Mouse (Mus musculus) heart, postnatal 0 days (tissue): Measurements from ENCODE around the gene Hdac5. TPM values are rescaled to one million over a fixed set of nuclear protein-coding genes. Genes with fewer than 3 reads are reported as not detected.

ENCODE experiments used
- ATAC-seq: fragments of 200-750 bp; cut with Nextera tagmentation; 2 replicates; pipeline ENCODE4 v1.8.0; 2017; ENCODE audit warnings: low read depth, moderate number of reproducible peaks, moderate library complexity; ENCODE audit not compliant: insufficient read depth
- DNase-seq: peaks from one replicate; pipeline ENCODE4 v3.0.0-alpha.2; 2016; ENCODE audit warnings: low spot score
- H3K27ac ChIP-seq: fragments of 300-500 bp; sonication (generic); 2 replicates; pipeline ENCODE4 v1.5.1; 2014; ENCODE audit warnings: low read depth, mild to moderate bottlenecking
- H3K27me3 ChIP-seq: fragments of 300-500 bp; sonication (generic); 2 replicates; pipeline ENCODE4 v1.6.1; 2014; ENCODE audit warnings: low read length, mixed read lengths; ENCODE audit not compliant: control insufficient read depth, insufficient read depth
- H3K36me3 ChIP-seq: fragments of 300-500 bp; sonication (generic); replicated peaks from 2 replicates; pipeline ENCODE4 v1.6.1; 2014; ENCODE audit warnings: low read length, mixed read lengths; ENCODE audit not compliant: control insufficient read depth, insufficient read depth
- H3K4me1 ChIP-seq: fragments of 300-500 bp; sonication (generic); 2 replicates; pipeline ENCODE4 v1.6.1; 2014; ENCODE audit warnings: antibody characterized with exemption; ENCODE audit not compliant: control insufficient read depth, insufficient read depth
- H3K4me2 ChIP-seq: fragments of 300-500 bp; sonication (generic); 2 replicates; pipeline ENCODE4 v1.6.1; 2014; ENCODE audit warnings: low read depth, mild to moderate bottlenecking, low read length, moderate library complexity
- H3K4me3 ChIP-seq: fragments of 300-500 bp; sonication (generic); 2 replicates; pipeline ENCODE4 v1.5.1; 2014; ENCODE audit warnings: low read depth, low read length
- H3K9ac ChIP-seq: fragments of 300-500 bp; sonication (generic); replicated peaks from 2 replicates; pipeline ENCODE4 v1.6.1; 2014; ENCODE audit warnings: low read depth, low read length, mixed read lengths
- H3K9me3 ChIP-seq: fragments of 300-500 bp; sonication (generic); replicated peaks from 2 replicates; pipeline ENCODE4 v1.6.1; 2016; ENCODE audit warnings: low read length; ENCODE audit not compliant: control insufficient read depth
- CTCF ChIP-seq: IDR thresholded peaks from 2 replicates; pipeline ENCODE4 v1.5.1; 2016; ENCODE audit warnings: antibody characterized with exemption, control low read depth, low read depth
- EP300 ChIP-seq: IDR thresholded peaks from 2 replicates; pipeline ENCODE4 v1.6.1; 2016; ENCODE audit warnings: antibody characterized with exemption, low read depth
- WGBS: fragments of 180-500 bp; shearing (Covaris S2); extraction: QIAGEN DNeasy Blood & Tissue Kit; methylation state at CpG from one replicate; pipeline ENCODE4 v1.1.7; 2014; 5-methylcytosine and 5-hydroxymethylcytosine counted together
- polyA plus RNA-seq: library from polyadenylated mRNA; unstranded; fragments of >200 nt; fragmentation: Nextera tagmentation; extraction: Ambion mirVana; gene quantifications from 2 replicates; pipeline ENCODE4 v1.2.1, GENCODE M21; 2015
- total RNA-seq: library from RNA; depleted of rRNA; stranded (reverse); fragments of >200 nt; gene quantifications from 2 replicates; pipeline ENCODE4 v1.2.3, GENCODE M21; 2014; ENCODE audit warnings: low replicate concordance; rRNA removed

Gene Hdac5
- total RNA-seq (194 and 287 TPM in 2 replicates), polyA plus RNA-seq (51.4 and 67.2 TPM in 2 replicates)

DNA sequence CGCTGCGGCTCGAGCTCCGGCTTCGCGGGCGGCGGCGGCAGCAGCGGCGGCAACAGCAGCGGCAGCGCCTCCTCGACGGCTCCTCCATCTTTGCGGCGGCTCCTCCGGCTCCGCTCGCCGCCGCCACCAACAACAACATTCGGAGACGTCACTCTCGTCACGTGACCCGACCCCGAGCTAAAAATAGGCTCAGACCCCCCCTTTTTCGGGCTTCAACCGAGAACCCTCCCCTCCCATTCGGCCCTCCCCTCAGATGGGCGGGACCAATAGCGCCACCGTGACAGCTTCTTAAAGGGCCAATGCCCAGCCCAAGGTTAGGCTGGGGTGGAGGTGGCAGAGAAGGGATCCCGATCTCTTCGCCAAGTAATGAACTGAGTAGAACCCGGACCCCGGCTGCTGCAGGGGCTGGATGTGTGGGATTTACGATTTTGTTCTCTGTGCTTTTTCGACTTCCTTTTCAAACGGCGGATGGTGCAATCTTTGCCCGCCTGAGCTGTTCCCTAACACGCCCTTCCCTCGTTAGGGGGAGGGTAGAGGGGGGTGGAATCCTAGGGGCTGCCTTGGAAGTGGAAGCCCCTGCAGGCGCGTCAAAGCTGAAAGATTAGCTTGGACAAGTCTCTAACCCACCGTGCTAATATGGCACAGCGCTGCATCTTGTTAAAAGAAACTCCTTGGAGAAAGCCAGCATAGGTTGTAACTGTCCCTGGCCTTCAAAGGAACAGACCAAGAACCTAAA, at the start of gene Hdac5:
Hdac5 (minus strand) TSS at position 161 of the 736 bp plus-strand sequence.
- peak; percentile 98 for DNase-seq
- TF ChIP-seq CTCF (no peak; the same call in 1 of the 2 replicates), EP300 (peak; percentile 82; the same call in 1 of the 2 replicates)
- no peaks in the 10 kb centered on the region for H3K36me3 ChIP-seq
- peaks cover 23% of the 10 kb centered on the region for H3K4me1 ChIP-seq
- under 1% methylated on average over 39 of the region's 49 CpGs for WGBS
- peak; percentile 92 for ATAC-seq
- no peaks in the 10 kb centered on the region for H3K9me3 ChIP-seq
- no peaks in the 10 kb centered on the region for H3K27me3 ChIP-seq
- H3K4me2 ChIP-seq: peak within 1 kb of the TSS; percentile 79
- H3K27ac ChIP-seq: peak within 1 kb of the TSS; percentile 85
- peak within 1 kb of the TSS; percentile 93 for H3K9ac ChIP-seq
- peak within 1 kb of the TSS; percentile 89 for H3K4me3 ChIP-seq

DNA sequence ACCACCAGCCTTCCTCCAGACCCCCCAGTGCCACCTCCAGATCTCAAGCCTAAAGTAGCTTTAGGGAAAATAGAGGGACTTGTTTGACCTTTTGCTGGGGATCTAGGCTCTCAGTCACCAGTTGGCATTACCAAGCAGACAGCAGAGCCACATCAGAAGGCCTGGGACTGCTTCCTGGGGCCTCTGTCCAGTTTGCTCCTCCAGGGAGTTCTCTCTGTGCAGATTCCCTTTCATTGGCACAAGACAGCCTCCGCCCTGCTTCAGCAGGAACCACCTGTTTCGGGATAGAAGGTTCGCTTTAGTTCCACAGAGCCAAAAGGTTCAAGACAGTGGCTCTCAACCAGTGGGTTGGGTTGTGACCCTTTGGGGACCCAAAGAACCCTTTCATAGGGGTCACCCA, 49.6 kb upstream of the Hdac5 start:
- peaks cover 8% of the 10 kb centered on the region; the same call in 1 of the 2 replicates for H3K27me3 ChIP-seq
- H3K4me2 ChIP-seq: no peak overlapping the region
- no peak for ATAC-seq
- H3K36me3 ChIP-seq: no peaks in the 10 kb centered on the region
- H3K27ac ChIP-seq: no peak overlapping the region
- H3K4me1 ChIP-seq: no peaks in the 10 kb centered on the region
- TF ChIP-seq CTCF: no peak
- TF ChIP-seq EP300: no peak
- WGBS: 88% methylated on average over 3 of the region's 3 CpGs
- H3K9ac ChIP-seq: no peak overlapping the region
- no peak overlapping the region for H3K4me3 ChIP-seq
- no peak for DNase-seq
- H3K9me3 ChIP-seq: no peaks in the 10 kb centered on the region

DNA sequence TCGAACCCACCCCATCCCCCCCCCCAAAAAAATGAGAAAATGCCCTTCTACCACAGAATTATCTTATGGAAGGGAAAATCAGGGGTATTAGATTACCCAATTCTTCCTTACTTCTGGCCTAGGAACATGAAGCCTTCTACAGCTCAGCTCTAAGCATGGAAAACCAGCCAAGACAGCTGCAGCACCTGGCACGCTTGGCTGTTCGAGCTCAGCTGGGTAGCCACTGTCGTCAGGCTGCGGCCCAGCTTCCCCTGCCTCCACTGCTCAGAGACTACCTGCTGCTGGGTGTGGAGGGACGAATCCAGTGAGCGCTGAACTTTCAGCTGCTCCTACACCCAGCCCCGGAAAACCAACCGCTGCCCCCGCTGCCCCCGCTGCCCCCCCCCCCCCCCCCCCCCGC, 47.8 kb upstream of the Hdac5 start:
- H3K27me3 ChIP-seq: peaks cover 8% of the 10 kb centered on the region; the same call in 1 of the 2 replicates
- TF ChIP-seq CTCF (no peak), EP300 (no peak)
- no peaks in the 10 kb centered on the region for H3K4me1 ChIP-seq
- H3K4me2 ChIP-seq: no peak overlapping the region
- H3K9me3 ChIP-seq: no peaks in the 10 kb centered on the region
- no peak for DNase-seq
- H3K27ac ChIP-seq: no peak overlapping the region
- no peak for ATAC-seq
- WGBS: 73% methylated on average over 9 of the region's 12 CpGs
- no peak overlapping the region for H3K4me3 ChIP-seq
- H3K36me3 ChIP-seq: no peaks in the 10 kb centered on the region
- no peak overlapping the region for H3K9ac ChIP-seq

GRCm38 (mm10) chr11:102276411-102276915, 46.5 kb upstream of the Hdac5 start:
- H3K4me3 ChIP-seq: peak overlapping the region; percentile 29
- ATAC-seq (peak; percentile 72), DNase-seq (peak; percentile 19)
- TF ChIP-seq EP300 (no peak), CTCF (no peak)
- no peaks in the 10 kb centered on the region for H3K4me1 ChIP-seq
- 2% methylated on average over 33 of the region's 33 CpGs for WGBS
- no peak overlapping the region for H3K27ac ChIP-seq
- no peaks in the 10 kb centered on the region for H3K9me3 ChIP-seq
- H3K36me3 ChIP-seq: no peaks in the 10 kb centered on the region
- peak overlapping the region; percentile 59 for H3K4me2 ChIP-seq
- H3K27me3 ChIP-seq: peaks cover 8% of the 10 kb centered on the region; the same call in 1 of the 2 replicates
- peak overlapping the region; percentile 34; the same call in 1 of the 2 replicates for H3K9ac ChIP-seq

DNA sequence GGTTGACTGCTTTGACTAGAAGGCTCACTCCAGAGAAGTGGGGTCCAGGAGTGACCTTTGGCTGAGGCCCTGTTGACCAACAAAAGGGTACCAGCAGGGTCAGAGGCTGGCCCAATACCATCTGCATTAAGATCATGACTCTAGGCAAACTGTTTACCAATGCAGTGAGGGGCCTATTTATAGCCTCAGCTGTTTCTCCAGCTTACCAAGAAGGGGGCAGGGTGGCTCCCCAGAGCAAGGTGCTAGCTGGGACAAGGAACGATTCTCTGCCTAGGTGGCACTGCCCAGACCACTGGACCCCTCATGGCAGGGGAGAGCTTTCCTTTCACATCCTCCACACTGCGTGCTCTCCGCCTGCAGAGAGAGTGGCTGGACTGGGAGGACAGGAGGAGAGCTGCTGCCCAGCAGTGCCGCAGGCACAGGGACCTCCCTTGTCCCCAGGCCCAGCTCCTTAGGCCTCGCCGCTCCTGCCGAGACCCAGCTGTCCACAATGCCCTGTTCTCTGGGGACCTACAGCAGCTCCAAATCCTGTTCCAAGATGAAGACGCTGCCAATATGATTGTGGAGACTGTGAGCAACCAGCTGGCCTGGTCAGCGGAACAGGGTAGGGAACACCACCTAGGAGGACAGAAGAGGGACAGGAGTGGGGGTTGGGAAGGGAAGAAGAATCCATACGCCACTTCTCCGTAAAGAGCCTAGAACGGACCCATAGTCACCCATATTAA, 38.7 kb upstream of the Hdac5 start, which contains the start of gene Asb16:
Asb16 (plus strand) TSS at position 224 of the 725 bp plus-strand sequence.
- H3K4me2 ChIP-seq: no peak within 1 kb of the TSS

More for the DNA sequence above, 38.7 kb upstream of the Hdac5 start, which contains the start of gene Asb16:
- H3K27me3 ChIP-seq: no peaks in the 10 kb centered on the region
- DNase-seq (no peak), ATAC-seq (no peak)
- H3K9ac ChIP-seq: no peak within 1 kb of the TSS
- no peak for TF ChIP-seq CTCF
- TF ChIP-seq EP300: no peak
- no peak within 1 kb of the TSS for H3K27ac ChIP-seq
- H3K4me1 ChIP-seq: no peaks in the 10 kb centered on the region
- WGBS: 73% methylated on average over 12 of the region's 12 CpGs
- H3K9me3 ChIP-seq: no peaks in the 10 kb centered on the region
- H3K4me3 ChIP-seq: no peak within 1 kb of the TSS
- H3K36me3 ChIP-seq: no peaks in the 10 kb centered on the region
